Mouse (Mus musculus): ENCODE results near the gene Nutf2.
A peak's percentile ranks its signal among the peaks of the same experiment; 100 is the strongest.

Gene Nutf2

GRCm38 (mm10) chr8:105855248-105856167, 4.9 kb upstream of the Nutf2 start:
- no peak for DNase-seq (ENCODE audit: low read depth)

- DNase-seq (ENCODE audit: low read depth) = no peak
Measured at GRCm38 (mm10) chr8:105856168-105856835, 4.1 kb upstream of the Nutf2 start.

GRCm38 (mm10) chr8:105858495-105858894, 1.9 kb upstream of the Nutf2 start:
- no peak for DNase-seq (ENCODE audit: low read depth)

GRCm38 (mm10) chr8:105859314-105859713, 1.1 kb upstream of the Nutf2 start:
- peak; percentile 87 for DNase-seq (ENCODE audit: low read depth)

- DNase-seq (ENCODE audit: low read depth) = no peak
Measured at GRCm38 (mm10) chr8:105861951-105862350, 1.6 kb downstream of the Nutf2 start.

- no peak for DNase-seq (ENCODE audit: low read depth)
Measured at GRCm38 (mm10) chr8:105866364-105867029, 6.1 kb downstream of the Nutf2 start.

GRCm38 (mm10) chr8:105874301-105874700, 13.9 kb downstream of the Nutf2 start:
- no peak for DNase-seq (ENCODE audit: low read depth)

GRCm38 (mm10) chr8:105880754-105881520, 20.6 kb downstream of the Nutf2 start, which contains the start of gene Edc4:
Gene Edc4, plus strand, starts transcription at chr8:105880881.
- peak; percentile 88 for DNase-seq (ENCODE audit: low read depth)

- no peak for DNase-seq (ENCODE audit: low read depth)
Measured at GRCm38 (mm10) chr8:105889756-105890465, 29.5 kb downstream of the Nutf2 start.

- DNase-seq (ENCODE audit: low read depth) = no peak
Measured at GRCm38 (mm10) chr8:105890870-105891269, 30.5 kb downstream of the Nutf2 start.

- DNase-seq (ENCODE audit: low read depth) = no peak
Measured at GRCm38 (mm10) chr8:105892432-105892831, 32.1 kb downstream of the Nutf2 start.

- DNase-seq (ENCODE audit: low read depth) = no peak
Measured at GRCm38 (mm10) chr8:105893339-105893738, 33.0 kb downstream of the Nutf2 start, which contains the start of gene Nrn1l. Gene Nrn1l, plus strand, starts transcription at chr8:105893567.

- DNase-seq (ENCODE audit: low read depth) = no peak
Measured at GRCm38 (mm10) chr8:105897801-105898480, 37.6 kb downstream of the Nutf2 start.

- peak; percentile 90 for DNase-seq (ENCODE audit: low read depth)
Measured at GRCm38 (mm10) chr8:105900180-105900940, 40.0 kb downstream of the Nutf2 start, which contains the start of gene Pskh1. Gene Pskh1, plus strand, starts transcription at chr8:105900441.

GRCm38 (mm10) chr8:105900941-105901616, 40.7 kb downstream of the Nutf2 start:
- DNase-seq (ENCODE audit: low read depth) = peak; percentile 54

- no peak for DNase-seq (ENCODE audit: low read depth)
Measured at GRCm38 (mm10) chr8:105919390-105919789, 59.0 kb downstream of the Nutf2 start.

- no peak for DNase-seq (ENCODE audit: low read depth)
Measured at GRCm38 (mm10) chr8:105925123-105925522, 64.7 kb downstream of the Nutf2 start.
